Mouse (Mus musculus) retina, postnatal 1 day (tissue): ENCODE measurements around the gene Kcna5.

Source experiments
- DNase-seq: peaks from one replicate; pipeline ENCODE4 v3.0.0-alpha.2; 2012

The Kcna5 gene

DNA sequence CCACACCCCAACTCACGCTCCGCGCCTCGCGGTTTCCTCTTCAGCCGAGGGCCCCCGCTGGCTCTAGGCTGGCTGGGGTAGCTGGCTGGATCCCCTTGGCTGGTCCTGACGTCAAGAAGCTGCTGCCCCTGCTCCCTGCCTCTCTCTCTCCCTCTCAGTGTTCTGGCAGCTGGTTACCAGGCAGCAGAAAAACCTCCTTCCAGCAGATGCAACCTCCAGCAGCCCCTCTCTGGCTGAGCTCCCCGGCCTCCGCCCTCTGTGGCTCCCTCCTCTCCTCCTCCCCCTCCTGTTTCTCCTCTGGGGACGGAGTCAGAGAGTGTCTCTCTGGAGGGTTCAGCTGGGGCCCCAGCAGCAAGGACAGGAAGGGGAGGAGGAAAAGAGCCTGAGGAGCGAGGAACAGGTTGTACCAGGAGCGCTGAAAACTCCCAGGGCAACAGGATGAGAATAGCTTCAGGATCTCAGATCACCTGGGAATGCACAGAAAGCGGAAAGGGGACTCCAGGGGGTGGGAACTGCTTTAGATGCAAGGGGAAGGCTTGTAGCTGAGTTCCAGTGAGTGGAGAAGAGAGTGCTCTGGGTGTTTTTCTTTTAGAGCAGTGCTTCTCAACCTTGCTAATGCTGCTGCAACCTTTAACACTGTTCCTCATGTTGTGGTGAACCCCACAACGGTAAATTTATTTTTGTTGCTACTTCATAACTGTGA is at the start of gene Kcna5:
Kcna5 (minus strand) TSS at position 205 of the 703 bp plus-strand sequence.
- DNase-seq, result peak; percentile 84

- peak; percentile 40 for DNase-seq
Measured at GRCm38 (mm10) chr6:126583075-126583474, 47.9 kb upstream of the Kcna5 start.

- DNase-seq, result no peak
Measured at GRCm38 (mm10) chr6:126581632-126582031, 46.4 kb upstream of the Kcna5 start.

GRCm38 (mm10) chr6:126580571-126580970 is 45.4 kb upstream of the Kcna5 start:
- no peak for DNase-seq

DNA sequence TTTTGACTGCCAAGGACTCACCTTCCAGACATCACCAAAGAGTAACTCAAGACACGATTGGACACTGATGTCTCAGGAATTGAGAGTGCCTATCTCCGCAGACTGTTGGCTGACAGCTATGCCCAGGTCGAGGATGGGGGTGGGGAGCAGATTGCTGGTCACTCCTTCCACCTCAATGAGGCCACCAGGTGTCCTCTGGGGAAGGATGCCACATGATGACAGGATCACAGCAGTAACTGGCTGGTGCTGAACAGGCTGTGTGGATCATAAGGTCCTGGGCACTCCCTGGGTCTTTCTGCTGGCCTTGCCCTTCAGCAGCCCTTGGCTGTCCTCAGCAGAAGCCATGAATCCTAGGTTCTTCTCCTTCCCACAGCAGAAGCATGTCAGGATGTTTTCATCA is 42.2 kb upstream of the Kcna5 start:
- no peak for DNase-seq

DNA sequence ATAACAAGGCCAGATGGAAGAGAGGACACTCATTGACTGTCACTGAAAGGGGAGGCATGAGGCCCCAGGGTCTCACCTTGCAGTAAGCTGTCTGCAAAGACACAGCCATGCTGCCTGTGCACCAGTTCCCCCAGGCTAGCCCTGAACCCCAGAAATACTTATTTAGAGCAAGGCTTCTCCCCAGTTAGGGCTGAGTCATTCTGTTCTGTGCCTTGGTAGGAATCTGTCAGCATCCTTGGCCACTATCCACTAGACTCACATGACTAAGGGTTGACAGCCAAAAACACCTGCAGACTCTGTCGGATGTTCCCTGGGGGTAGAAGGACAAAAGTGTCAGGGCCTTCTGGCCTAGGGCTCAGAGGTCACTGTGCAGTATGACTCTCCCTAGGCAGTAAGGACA is 41.4 kb upstream of the Kcna5 start:
- DNase-seq, result no peak

- DNase-seq, result no peak
Measured at GRCm38 (mm10) chr6:126574778-126575177, 39.6 kb upstream of the Kcna5 start.

DNA sequence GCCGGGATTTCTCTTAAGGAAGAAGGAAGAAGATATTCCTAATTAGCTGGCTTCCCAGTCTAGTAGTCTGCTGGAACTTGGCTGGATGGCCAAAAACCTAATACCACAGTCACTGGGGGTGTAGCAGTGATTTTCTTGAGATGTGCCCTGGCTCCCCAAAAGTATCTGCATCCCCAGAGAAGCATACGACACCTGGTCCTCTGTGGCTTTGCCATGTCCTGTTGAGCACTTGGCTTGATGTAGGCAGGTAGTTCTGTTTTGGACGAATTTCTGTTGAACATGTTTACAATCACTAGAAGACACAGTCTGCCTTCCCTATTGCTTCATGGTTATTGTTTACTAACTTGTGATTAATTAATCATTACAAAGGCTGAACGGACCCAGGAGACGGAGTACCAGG is 37.8 kb upstream of the Kcna5 start:
- DNase-seq, result no peak

- no peak for DNase-seq
Measured at GRCm38 (mm10) chr6:126569809-126570208, 34.6 kb upstream of the Kcna5 start.

- DNase-seq, result no peak
Measured at GRCm38 (mm10) chr6:126568046-126568830, 33.0 kb upstream of the Kcna5 start.

DNA sequence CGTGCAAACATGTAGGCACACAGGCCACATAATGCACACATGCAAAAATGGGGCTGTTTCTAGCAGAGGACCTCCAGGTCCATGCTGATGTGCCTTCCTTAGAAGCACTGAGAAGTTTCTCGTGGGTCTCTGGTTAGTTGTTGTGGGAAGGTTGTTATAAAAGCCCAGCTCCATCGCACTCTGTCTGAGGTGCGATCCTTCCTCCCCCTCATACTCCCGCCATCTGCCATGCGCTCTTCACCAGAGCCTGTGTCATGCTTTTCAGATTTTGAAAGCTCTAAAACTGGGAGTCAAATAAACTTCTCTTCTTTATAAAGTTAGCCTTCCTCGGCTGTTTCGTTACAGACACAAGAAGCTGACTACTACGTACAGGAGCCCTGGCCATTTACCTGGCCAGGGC is 32.1 kb upstream of the Kcna5 start:
- no peak for DNase-seq

DNA sequence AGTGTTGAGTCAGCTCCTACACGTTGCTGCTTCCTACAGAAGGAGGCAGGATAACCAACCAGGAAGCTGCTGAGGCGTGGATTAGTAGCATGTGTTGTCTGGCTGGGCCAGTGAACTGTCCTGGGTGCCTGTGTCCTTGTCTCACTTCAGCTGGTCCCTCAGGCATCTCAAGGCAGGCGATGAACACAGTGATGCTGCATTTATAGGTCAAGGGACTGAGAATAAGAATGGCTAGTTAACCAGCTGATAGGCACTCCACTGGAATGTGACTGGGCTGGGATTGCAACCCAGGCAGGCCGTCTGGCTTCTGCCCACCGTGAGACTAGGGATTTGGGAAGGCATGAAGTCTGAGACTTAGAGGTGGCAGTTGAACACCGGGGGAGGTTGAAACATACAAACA is 29.2 kb upstream of the Kcna5 start:
- no peak for DNase-seq

GRCm38 (mm10) chr6:126563898-126564297 is 28.7 kb upstream of the Kcna5 start:
- peak; percentile 89 for DNase-seq

DNA sequence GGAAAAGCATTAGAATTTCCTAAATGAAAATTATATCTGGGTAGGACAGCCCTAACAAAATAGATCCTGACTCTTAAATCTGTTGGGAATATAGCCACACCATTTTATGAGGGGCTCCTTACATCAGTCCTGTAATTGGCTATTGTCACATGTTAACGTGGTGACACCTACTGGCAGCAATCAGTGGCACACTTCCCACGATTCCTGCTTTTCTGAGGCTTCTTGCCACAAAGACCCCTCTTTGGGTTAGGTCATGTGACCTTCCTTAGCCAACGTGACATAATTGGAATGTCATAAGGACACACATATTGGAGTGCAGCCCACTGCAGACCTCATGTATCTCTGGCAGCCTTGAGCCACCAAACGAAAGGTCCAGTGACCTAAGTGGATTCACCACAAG is 26.5 kb upstream of the Kcna5 start:
- DNase-seq, result peak; percentile 73

GRCm38 (mm10) chr6:126560696-126561095 is 25.5 kb upstream of the Kcna5 start:
- DNase-seq, result peak; percentile 50

DNA sequence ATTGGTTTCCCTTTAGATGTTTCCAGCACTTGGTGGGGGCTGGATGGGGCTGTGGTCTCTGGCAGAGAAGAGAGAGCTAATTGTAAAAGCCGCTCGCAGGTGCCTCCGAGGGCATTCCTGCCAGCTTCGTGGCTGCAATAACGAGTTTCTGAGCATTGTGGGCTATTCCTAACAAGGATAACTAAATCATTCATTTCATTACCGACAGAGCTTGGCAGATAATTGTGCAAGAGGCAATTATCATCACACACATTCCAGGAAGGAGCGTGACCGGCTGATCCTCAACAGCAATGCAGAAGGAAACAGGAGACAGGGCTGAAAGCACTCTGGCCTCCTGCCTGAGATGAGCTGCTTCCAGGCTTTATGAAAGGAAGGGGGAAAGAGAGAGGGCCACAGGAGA is 24.8 kb upstream of the Kcna5 start:
- DNase-seq, result peak; percentile 70

DNA sequence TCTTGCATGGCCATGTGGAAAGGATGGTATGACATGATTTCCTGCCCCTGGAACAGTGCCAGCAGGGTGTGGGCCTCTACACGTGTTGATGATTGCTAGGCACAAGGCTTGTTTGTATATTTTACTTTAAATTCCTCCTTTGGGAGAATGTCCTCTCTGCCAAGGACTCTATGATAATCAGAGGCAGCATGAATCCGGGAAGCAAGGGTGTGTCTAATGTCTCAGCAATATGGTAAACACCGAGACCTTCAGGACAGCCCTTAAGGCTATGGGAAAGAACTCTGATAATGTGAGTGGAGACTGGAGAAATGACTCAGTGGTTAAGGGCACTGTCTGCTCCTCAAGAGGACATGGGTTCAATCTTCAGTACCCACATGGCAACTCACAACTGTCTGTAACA is 23.1 kb upstream of the Kcna5 start:
- no peak for DNase-seq

GRCm38 (mm10) chr6:126553812-126554211 is 18.6 kb upstream of the Kcna5 start:
- peak; percentile 56 for DNase-seq

DNA sequence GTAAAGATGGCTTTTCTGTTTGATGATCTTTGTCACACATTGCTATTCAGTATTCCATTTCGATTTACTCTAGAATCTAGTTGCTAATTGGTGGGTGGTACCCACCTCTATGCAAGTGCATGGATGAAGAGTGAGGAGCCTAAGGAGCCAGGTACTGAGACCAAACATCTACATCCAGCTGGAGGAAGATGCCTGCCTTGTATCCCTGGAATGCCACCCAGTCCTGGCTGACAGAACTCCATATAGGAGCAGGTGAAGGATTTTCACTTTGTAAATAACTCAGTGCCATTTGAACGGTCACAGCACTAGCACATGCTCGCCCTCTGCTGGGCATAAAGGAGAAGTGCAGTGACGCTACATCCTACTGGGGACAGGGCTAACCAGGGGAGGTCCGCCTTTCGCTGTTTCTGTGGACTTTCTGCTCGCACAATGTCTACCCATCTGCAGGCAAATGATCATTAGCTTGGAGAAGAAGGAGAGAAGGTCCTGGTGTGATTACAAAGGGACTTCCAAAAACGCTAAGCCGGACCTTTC is 16.7 kb upstream of the Kcna5 start:
- DNase-seq, result peak; percentile 79

- peak; percentile 43 for DNase-seq
Measured at GRCm38 (mm10) chr6:126544107-126545036, 9.2 kb upstream of the Kcna5 start.

- DNase-seq, result no peak
Measured at GRCm38 (mm10) chr6:126542724-126543123, 7.5 kb upstream of the Kcna5 start.

- no peak for DNase-seq
Measured at GRCm38 (mm10) chr6:126537512-126537911, 2.3 kb upstream of the Kcna5 start.

DNA sequence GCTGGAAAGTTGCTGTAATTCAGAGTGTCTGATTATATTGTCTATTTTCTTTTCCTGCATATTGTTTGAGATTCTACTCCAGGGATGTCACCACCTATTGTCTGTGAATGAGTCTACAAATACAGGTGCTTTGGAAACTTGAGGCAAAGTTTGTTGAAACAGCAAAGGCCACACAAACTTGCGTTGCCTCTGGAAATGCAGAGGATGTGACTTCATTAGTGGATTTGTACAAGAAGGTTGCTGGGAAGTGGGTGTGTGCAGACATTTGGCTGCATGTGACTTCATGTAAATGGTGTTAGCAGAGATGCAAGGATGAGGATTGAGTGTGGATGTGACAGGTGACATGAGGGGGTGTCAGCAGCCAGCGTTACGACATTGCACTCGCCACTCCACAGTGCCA is 1.7 kb upstream of the Kcna5 start:
- no peak for DNase-seq
